Mouse (Mus musculus) neural tube, embryonic 13.5 days (tissue): ENCODE measurements around the gene Cnnm1. TPM values are rescaled to one million over a fixed set of nuclear protein-coding genes. Genes with fewer than 3 reads are reported as not detected.
A peak's percentile ranks its signal among the peaks of the same experiment; 100 is the strongest.

Experiments used
- ATAC-seq: fragments of 200-750 bp; cut with Nextera tagmentation; 2 replicates; pipeline ENCODE4 v1.8.0; 2017; ENCODE audit warnings: low read depth, mild to moderate bottlenecking, moderate TSS enrichment, moderate library complexity
- H3K27ac ChIP-seq: fragments of 300-500 bp; sonication (generic); replicated peaks from 2 replicates; pipeline ENCODE4 v1.5.1; 2015; ENCODE audit warnings: moderate library complexity, mild to moderate bottlenecking, inconsistent platforms
- H3K27me3 ChIP-seq: fragments of 300-500 bp; sonication (generic); 2 replicates; pipeline ENCODE4 v1.6.1; 2015; ENCODE audit warnings: mild to moderate bottlenecking, inconsistent platforms
- H3K36me3 ChIP-seq: fragments of 300-500 bp; sonication (generic); 2 replicates; pipeline ENCODE4 v1.6.1; 2015; ENCODE audit warnings: mild to moderate bottlenecking, inconsistent platforms
- H3K4me1 ChIP-seq: fragments of 300-500 bp; sonication (generic); replicated peaks from 2 replicates; pipeline ENCODE4 v1.6.1; 2015; ENCODE audit warnings: inconsistent platforms
- H3K4me2 ChIP-seq: fragments of 300-500 bp; sonication (generic); 2 replicates; pipeline ENCODE4 v1.6.1; 2015; ENCODE audit warnings: inconsistent platforms, mild to moderate bottlenecking, moderate library complexity
- H3K4me3 ChIP-seq: fragments of 300-500 bp; sonication (generic); 2 replicates; pipeline ENCODE4 v1.5.1; 2015; ENCODE audit warnings: mild to moderate bottlenecking, inconsistent platforms
- H3K9ac ChIP-seq: fragments of 300-500 bp; sonication (generic); 2 replicates; pipeline ENCODE4 v1.6.1; 2015; ENCODE audit warnings: moderate library complexity, mild to moderate bottlenecking, inconsistent platforms
- H3K9me3 ChIP-seq: fragments of 300-500 bp; sonication (generic); 2 replicates; pipeline ENCODE4 v1.6.1; 2016; ENCODE audit warnings: inconsistent platforms
- WGBS: fragments of 180-500 bp; shearing (Covaris S2); methylation state at CpG from one replicate; pipeline ENCODE4 v1.1.7; 2015; 5-methylcytosine and 5-hydroxymethylcytosine counted together
- polyA plus RNA-seq: library from polyadenylated mRNA; unstranded; fragments of >200 nt; fragmentation: Nextera tagmentation; extraction: Ambion mirVana; gene quantifications from 2 replicates; pipeline ENCODE4 v1.2.1, GENCODE M21; 2015

The Cnnm1 gene
- polyA plus RNA-seq = 1.3 TPM in 2 replicates

GRCm38 (mm10) chr19:43440112-43440737, at the start of gene Cnnm1:
Gene Cnnm1, plus strand, starts transcription at chr19:43440436.
- ATAC-seq = peak; percentile 89
- Histone ChIP-seq H3K4me2 (peak within 1 kb of the TSS; percentile 95), H3K36me3 (no peaks in the 10 kb centered on the region), H3K9me3 (peaks cover 7% of the 10 kb centered on the region; the same call in 1 of the 2 replicates), H3K27me3 (peaks cover 58% of the 10 kb centered on the region), H3K4me1 (peaks cover 16% of the 10 kb centered on the region), H3K9ac (peak within 1 kb of the TSS; percentile 85), H3K27ac (peak within 1 kb of the TSS; percentile 86), H3K4me3 (peak within 1 kb of the TSS; percentile 77)
- WGBS = under 1% methylated on average over 51 of the region's 51 CpGs

DNA sequence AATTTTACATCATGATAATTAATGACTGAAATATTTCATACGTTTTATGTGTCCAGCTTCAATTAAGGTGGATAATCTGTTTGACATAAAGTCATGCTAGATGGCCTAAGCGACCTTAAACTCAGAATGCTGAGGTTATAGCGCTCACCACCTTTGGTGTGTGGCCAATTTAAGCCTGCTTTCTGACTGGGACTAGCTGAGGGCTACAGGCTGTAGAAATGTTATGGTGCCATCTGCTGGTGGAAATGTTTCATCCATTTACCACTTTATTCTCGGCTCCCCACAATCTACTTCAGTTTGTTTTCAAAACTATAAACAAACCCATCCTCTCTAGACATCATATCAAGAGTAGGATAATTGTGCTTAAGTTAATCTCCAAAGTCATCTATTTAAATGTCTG, 43.9 kb upstream of the Cnnm1 start:
- Histone ChIP-seq H3K36me3 (no peaks in the 10 kb centered on the region), H3K4me1 (no peaks in the 10 kb centered on the region), H3K4me2 (no peak overlapping the region), H3K9me3 (no peaks in the 10 kb centered on the region), H3K4me3 (no peak overlapping the region), H3K9ac (no peak overlapping the region), H3K27ac (no peak overlapping the region), H3K27me3 (peaks cover 6% of the 10 kb centered on the region; the same call in 1 of the 2 replicates)
- 0 out of 2 replicates have a peak, but pooled peaks have one; percentile 59 for ATAC-seq
- 7% methylated on average over 4 of the region's 4 CpGs for WGBS

DNA sequence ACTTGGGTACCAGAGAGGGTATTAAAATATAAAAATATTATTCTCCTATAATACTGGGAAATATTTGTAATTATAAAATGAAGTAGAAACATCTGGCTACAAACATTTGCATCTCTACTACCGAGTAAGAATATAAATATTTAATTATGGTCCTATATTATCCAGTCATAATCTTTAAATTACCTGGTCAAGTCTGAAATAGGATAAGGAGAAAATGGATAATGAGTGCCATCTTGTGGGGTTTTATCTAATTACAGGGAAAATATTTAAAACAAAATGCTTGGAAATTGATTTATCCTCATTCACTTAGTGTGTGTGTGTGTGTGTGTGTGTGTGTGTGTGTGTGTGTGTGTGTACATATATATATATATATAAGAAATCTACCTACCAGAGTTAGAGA, 33.1 kb upstream of the Cnnm1 start:
- ATAC-seq = no peak
- WGBS = 35% methylated on average over 1 of the region's 1 CpGs
- H3K9me3 ChIP-seq = no peaks in the 10 kb centered on the region
- H3K4me3 ChIP-seq = no peak overlapping the region
- no peak overlapping the region for H3K4me2 ChIP-seq
- no peak overlapping the region for H3K9ac ChIP-seq
- H3K36me3 ChIP-seq = no peaks in the 10 kb centered on the region
- H3K27me3 ChIP-seq = no peaks in the 10 kb centered on the region
- no peaks in the 10 kb centered on the region for H3K4me1 ChIP-seq
- H3K27ac ChIP-seq = no peak overlapping the region

DNA sequence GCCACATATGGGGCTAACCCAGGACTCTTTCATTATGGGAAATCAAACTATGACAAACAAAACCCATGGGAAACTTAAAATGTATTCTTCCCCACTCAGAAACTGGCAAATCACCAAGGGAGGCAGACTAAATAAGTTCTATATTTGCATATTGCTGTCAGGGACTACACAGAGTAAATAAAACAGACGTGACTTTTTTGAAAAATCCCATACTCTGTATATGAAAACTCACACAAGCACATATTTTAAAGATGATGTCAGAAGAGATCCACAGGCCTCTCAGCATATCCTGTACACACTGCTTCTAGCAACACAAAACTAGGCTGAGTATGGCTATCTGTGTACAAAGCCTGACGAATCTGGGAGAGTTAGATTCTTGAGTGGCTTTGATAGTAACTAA, 24.7 kb upstream of the Cnnm1 start:
- H3K36me3 ChIP-seq = no peaks in the 10 kb centered on the region
- H3K27ac ChIP-seq = no peak overlapping the region
- H3K9me3 ChIP-seq = no peaks in the 10 kb centered on the region
- no peaks in the 10 kb centered on the region for H3K27me3 ChIP-seq
- no peak for ATAC-seq
- no peak overlapping the region for H3K4me2 ChIP-seq
- no peak overlapping the region for H3K4me3 ChIP-seq
- WGBS = 85% methylated on average over 2 of the region's 2 CpGs
- H3K9ac ChIP-seq = no peak overlapping the region
- H3K4me1 ChIP-seq = no peaks in the 10 kb centered on the region

GRCm38 (mm10) chr19:43420506-43420905, 19.7 kb upstream of the Cnnm1 start:
- H3K9me3 ChIP-seq = no peaks in the 10 kb centered on the region
- no peak overlapping the region for H3K9ac ChIP-seq
- H3K4me2 ChIP-seq = no peak overlapping the region
- H3K27me3 ChIP-seq = no peaks in the 10 kb centered on the region
- no peaks in the 10 kb centered on the region for H3K36me3 ChIP-seq
- H3K27ac ChIP-seq = no peak overlapping the region
- WGBS = 87% methylated on average over 3 of the region's 3 CpGs
- H3K4me1 ChIP-seq = no peaks in the 10 kb centered on the region
- ATAC-seq = no peak
- no peak overlapping the region for H3K4me3 ChIP-seq

DNA sequence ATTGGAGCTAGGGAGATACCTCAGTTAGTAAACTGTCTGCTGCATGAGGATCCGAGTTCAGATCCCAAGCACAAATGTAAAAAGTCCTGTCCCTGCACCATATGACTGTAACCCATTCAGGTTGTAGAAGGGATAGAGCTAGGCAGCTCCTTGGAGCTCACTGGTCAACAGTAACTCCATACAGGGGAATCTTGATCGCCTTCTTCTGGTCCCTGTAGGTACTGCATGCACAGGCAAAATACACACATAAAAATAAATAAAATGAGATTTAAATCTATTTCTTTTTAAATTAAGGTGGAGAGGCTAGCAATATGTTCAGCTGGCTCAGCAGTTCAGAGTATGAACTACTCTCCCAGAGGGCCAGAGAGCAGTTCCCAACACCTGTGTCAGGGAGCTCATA, 16.2 kb upstream of the Cnnm1 start:
- Histone ChIP-seq H3K27ac (no peak overlapping the region), H3K27me3 (no peaks in the 10 kb centered on the region), H3K9ac (no peak overlapping the region), H3K36me3 (no peaks in the 10 kb centered on the region), H3K4me2 (no peak overlapping the region), H3K9me3 (no peaks in the 10 kb centered on the region), H3K4me3 (no peak overlapping the region), H3K4me1 (no peaks in the 10 kb centered on the region)
- ATAC-seq = no peak
- WGBS = 83% methylated on average over 2 of the region's 2 CpGs

DNA sequence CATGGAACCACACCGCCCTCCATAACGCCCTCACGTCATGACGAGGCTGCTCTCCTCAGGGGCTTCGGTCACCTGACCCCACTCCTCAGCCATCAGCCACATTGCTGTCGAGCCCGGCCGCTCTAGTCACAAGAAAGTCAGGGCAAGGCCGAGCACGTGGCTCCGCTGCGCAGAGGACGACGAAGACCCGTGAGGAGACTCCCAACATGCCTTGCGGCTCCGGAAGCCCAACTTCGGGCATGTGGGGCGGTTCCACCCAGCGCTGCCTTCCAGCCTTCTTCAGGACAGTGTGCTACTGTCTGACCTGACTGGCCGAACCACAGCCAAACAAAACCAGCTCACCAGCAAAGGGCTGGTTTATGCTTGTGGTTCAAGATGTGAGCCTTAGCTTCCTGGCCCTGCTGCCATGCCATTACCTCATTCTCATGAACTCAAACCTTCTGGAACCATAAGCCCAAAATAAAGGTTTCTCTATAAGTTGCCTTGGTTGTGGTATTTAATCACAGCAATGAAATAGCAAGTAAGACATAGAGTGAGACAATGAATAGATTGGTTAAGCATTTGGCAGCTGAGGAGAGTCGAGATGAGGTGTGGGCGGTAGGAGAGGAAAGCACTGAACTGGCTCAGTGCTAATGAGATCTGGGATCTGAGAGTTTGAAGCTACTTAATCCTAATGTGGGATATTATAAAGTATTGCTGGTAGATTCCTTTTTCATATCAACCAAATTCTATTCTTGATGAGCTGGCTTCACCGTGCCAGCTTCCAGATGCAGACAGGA, 12.6 kb upstream of the Cnnm1 start:
- H3K4me2 ChIP-seq = no peak overlapping the region
- H3K4me1 ChIP-seq = no peaks in the 10 kb centered on the region
- H3K9me3 ChIP-seq = no peaks in the 10 kb centered on the region
- no peaks in the 10 kb centered on the region for H3K36me3 ChIP-seq
- no peak overlapping the region for H3K9ac ChIP-seq
- ATAC-seq = no peak
- 90% methylated on average over 24 of the region's 24 CpGs for WGBS
- H3K4me3 ChIP-seq = no peak overlapping the region
- H3K27ac ChIP-seq = no peak overlapping the region
- no peaks in the 10 kb centered on the region for H3K27me3 ChIP-seq

GRCm38 (mm10) chr19:43439246-43439645, 990 bp upstream of the Cnnm1 start:
- WGBS = 88% methylated on average over 7 of the region's 7 CpGs
- Histone ChIP-seq H3K4me2 (no peak overlapping the region), H3K36me3 (no peaks in the 10 kb centered on the region), H3K4me1 (peaks cover 16% of the 10 kb centered on the region), H3K27me3 (peaks cover 58% of the 10 kb centered on the region), H3K9me3 (peaks cover 7% of the 10 kb centered on the region; the same call in 1 of the 2 replicates), H3K9ac (no peak overlapping the region), H3K27ac (no peak overlapping the region), H3K4me3 (no peak overlapping the region)
- no peak for ATAC-seq

- H3K9ac ChIP-seq = peak overlapping the region; percentile 85
- peak; percentile 65 for ATAC-seq
- peak overlapping the region; percentile 95 for H3K4me2 ChIP-seq
- H3K4me3 ChIP-seq = peak overlapping the region; percentile 77
- peaks cover 7% of the 10 kb centered on the region; the same call in 1 of the 2 replicates for H3K9me3 ChIP-seq
- WGBS = under 1% methylated on average over 92 of the region's 118 CpGs
- H3K27me3 ChIP-seq = peaks cover 58% of the 10 kb centered on the region
- no peaks in the 10 kb centered on the region for H3K36me3 ChIP-seq
- peak overlapping the region; percentile 86 for H3K27ac ChIP-seq
- peaks cover 16% of the 10 kb centered on the region for H3K4me1 ChIP-seq
Observed at GRCm38 (mm10) chr19:43440768-43441660, 778 bp downstream of the Cnnm1 start.

GRCm38 (mm10) chr19:43441661-43441990, 1.4 kb downstream of the Cnnm1 start:
- 10% methylated on average over 17 of the region's 17 CpGs for whole genome bisulfite sequencing
- Histone ChIP-seq H3K4me1 (peaks cover 16% of the 10 kb centered on the region), H3K4me2 (peak overlapping the region; percentile 95), H3K9me3 (peaks cover 7% of the 10 kb centered on the region; the same call in 1 of the 2 replicates), H3K4me3 (peak overlapping the region; percentile 77), H3K27me3 (peaks cover 58% of the 10 kb centered on the region), H3K27ac (peak overlapping the region; percentile 86), H3K36me3 (no peaks in the 10 kb centered on the region), H3K9ac (peak overlapping the region; percentile 85)
- peak; percentile 28; the same call in 1 of the 2 replicates for ATAC-seq

- Histone ChIP-seq H3K4me2 (peak overlapping the region; percentile 95), H3K4me3 (peak overlapping the region; percentile 77), H3K27ac (no peak overlapping the region), H3K9me3 (peaks cover 7% of the 10 kb centered on the region; the same call in 1 of the 2 replicates), H3K27me3 (peaks cover 58% of the 10 kb centered on the region), H3K36me3 (no peaks in the 10 kb centered on the region), H3K9ac (no peak overlapping the region; the same call in 1 of the 2 replicates), H3K4me1 (peaks cover 16% of the 10 kb centered on the region)
- WGBS = 46% methylated on average over 6 of the region's 6 CpGs
- ATAC-seq = no peak
Observed at GRCm38 (mm10) chr19:43442269-43442668, 2.0 kb downstream of the Cnnm1 start.
